Mouse (Mus musculus) kidney, embryonic 16.5 days (tissue): ENCODE measurements at regions not wholly inside any gene's neighbourhood (a gene's known extent, or its start where the extent isn't known, plus 50 kb on each side); places are given as distances from the start of the nearest gene placed in this dataset.

Source experiments
- ATAC-seq: fragments of 200-750 bp; cut with Nextera tagmentation; 2 replicates; pipeline ENCODE4 v1.8.0; 2017; ENCODE audit warnings: moderate TSS enrichment; ENCODE audit not compliant: low FRiP score, low TSS enrichment
- H3K27ac ChIP-seq: fragments of 300-500 bp; sonication (generic); 2 replicates; pipeline ENCODE4 v1.5.1; 2014; ENCODE audit warnings: low read length
- H3K27me3 ChIP-seq: fragments of 300-500 bp; sonication (generic); 2 replicates; pipeline ENCODE4 v1.6.1; 2014; ENCODE audit warnings: low read length, control low read depth, mixed read lengths; ENCODE audit not compliant: insufficient read depth
- H3K36me3 ChIP-seq: fragments of 300-500 bp; sonication (generic); 2 replicates; pipeline ENCODE4 v1.6.1; 2014; ENCODE audit warnings: low read length, control low read depth, mixed read lengths; ENCODE audit not compliant: insufficient read depth
- H3K4me1 ChIP-seq: fragments of 300-500 bp; sonication (generic); 2 replicates; pipeline ENCODE4 v1.6.1; 2014; ENCODE audit warnings: low read length, control low read depth, mixed read lengths; ENCODE audit not compliant: insufficient read depth
- H3K4me2 ChIP-seq: fragments of 300-500 bp; sonication (generic); replicated peaks from 2 replicates; pipeline ENCODE4 v1.6.1; 2014; ENCODE audit warnings: low read depth, low read length
- H3K4me3 ChIP-seq: fragments of 300-500 bp; sonication (generic); 2 replicates; pipeline ENCODE4 v1.5.1; 2014; ENCODE audit warnings: mild to moderate bottlenecking, low read length
- H3K9ac ChIP-seq: fragments of 300-500 bp; sonication (generic); replicated peaks from 2 replicates; pipeline ENCODE4 v1.6.1; 2014; ENCODE audit warnings: low read length
- H3K9me3 ChIP-seq: fragments of 300-500 bp; sonication (generic); 2 replicates; pipeline ENCODE4 v1.6.1; 2016; ENCODE audit warnings: low read length, control low read depth
- WGBS: fragments of 180-500 bp; shearing (Covaris S2); extraction: QIAGEN DNeasy Blood & Tissue Kit; methylation state at CpG from one replicate; pipeline ENCODE4 v1.1.7; 2014; 5-methylcytosine and 5-hydroxymethylcytosine counted together

- H3K9me3 ChIP-seq = no peaks in the 10 kb centered on the region
- no peak overlapping the region for H3K9ac ChIP-seq
- WGBS = 61% methylated on average over 7 of the region's 7 CpGs
- no peaks in the 10 kb centered on the region for H3K27me3 ChIP-seq
- ATAC-seq = no peak
- no peak overlapping the region for H3K4me3 ChIP-seq
- no peaks in the 10 kb centered on the region for H3K4me1 ChIP-seq
- no peak overlapping the region for H3K4me2 ChIP-seq
- H3K36me3 ChIP-seq = no peaks in the 10 kb centered on the region
- H3K27ac ChIP-seq = no peak overlapping the region
Measured at GRCm38 (mm10) chr11:39524866-39525649, 1169.9 kb downstream of the Mat2b start.

GRCm38 (mm10) chr11:39495253-39495652, 1199.8 kb downstream of the Mat2b start:
- 78% methylated on average over 4 of the region's 4 CpGs for WGBS
- Histone ChIP-seq H3K4me3 (no peak overlapping the region), H3K4me1 (no peaks in the 10 kb centered on the region), H3K27me3 (no peaks in the 10 kb centered on the region), H3K27ac (no peak overlapping the region), H3K4me2 (no peak overlapping the region), H3K9me3 (no peaks in the 10 kb centered on the region), H3K36me3 (no peaks in the 10 kb centered on the region), H3K9ac (no peak overlapping the region)
- ATAC-seq = no peak

- H3K4me1 ChIP-seq = no peaks in the 10 kb centered on the region
- no peak overlapping the region for H3K9ac ChIP-seq
- no peak overlapping the region for H3K4me3 ChIP-seq
- H3K9me3 ChIP-seq = no peaks in the 10 kb centered on the region
- H3K36me3 ChIP-seq = no peaks in the 10 kb centered on the region
- H3K27ac ChIP-seq = no peak overlapping the region
- 76% methylated on average over 8 of the region's 8 CpGs for WGBS
- no peaks in the 10 kb centered on the region for H3K27me3 ChIP-seq
- H3K4me2 ChIP-seq = no peak overlapping the region
- ATAC-seq = no peak
Measured at GRCm38 (mm10) chr11:39477136-39477535, 1217.9 kb downstream of the Mat2b start.

- H3K4me2 ChIP-seq = no peak overlapping the region
- WGBS = 58% methylated on average over 5 of the region's 5 CpGs
- no peak overlapping the region for H3K27ac ChIP-seq
- no peaks in the 10 kb centered on the region for H3K36me3 ChIP-seq
- ATAC-seq = no peak
- H3K4me1 ChIP-seq = 0 out of 2 replicates have a peak, but pooled peaks cover 2% of the 10 kb centered on the region
- no peak overlapping the region for H3K9ac ChIP-seq
- no peaks in the 10 kb centered on the region for H3K27me3 ChIP-seq
- H3K4me3 ChIP-seq = no peak overlapping the region
- H3K9me3 ChIP-seq = 0 out of 2 replicates have a peak, but pooled peaks cover 2% of the 10 kb centered on the region
Measured at GRCm38 (mm10) chr11:39453329-39453952, 1241.6 kb downstream of the Mat2b start.

GRCm38 (mm10) chr11:39446374-39446773, 1248.6 kb downstream of the Mat2b start:
- 77% methylated on average over 2 of the region's 2 CpGs for WGBS
- no peak for ATAC-seq
- Histone ChIP-seq H3K27ac (no peak overlapping the region), H3K4me1 (no peaks in the 10 kb centered on the region), H3K27me3 (no peaks in the 10 kb centered on the region), H3K36me3 (no peaks in the 10 kb centered on the region), H3K9ac (no peak overlapping the region), H3K9me3 (0 out of 2 replicates have a peak, but pooled peaks cover 2% of the 10 kb centered on the region), H3K4me2 (no peak overlapping the region), H3K4me3 (no peak overlapping the region)

- no peak for ATAC-seq
- Histone ChIP-seq H3K9ac (no peak overlapping the region), H3K9me3 (no peaks in the 10 kb centered on the region), H3K27ac (no peak overlapping the region), H3K27me3 (no peaks in the 10 kb centered on the region), H3K36me3 (no peaks in the 10 kb centered on the region), H3K4me2 (no peak overlapping the region), H3K4me3 (no peak overlapping the region), H3K4me1 (no peaks in the 10 kb centered on the region)
- 91% methylated on average over 2 of the region's 2 CpGs for WGBS
Measured at GRCm38 (mm10) chr11:39411691-39412090, 1283.3 kb downstream of the Mat2b start.

- Histone ChIP-seq H3K27ac (no peak overlapping the region), H3K9ac (no peak overlapping the region), H3K36me3 (no peaks in the 10 kb centered on the region), H3K9me3 (no peaks in the 10 kb centered on the region), H3K27me3 (no peaks in the 10 kb centered on the region), H3K4me3 (no peak overlapping the region), H3K4me1 (no peaks in the 10 kb centered on the region), H3K4me2 (no peak overlapping the region)
- WGBS = 91% methylated on average over 2 of the region's 2 CpGs
- no peak for ATAC-seq
Measured at GRCm38 (mm10) chr11:39411182-39411581, 1283.8 kb downstream of the Mat2b start.

- no peaks in the 10 kb centered on the region for H3K36me3 ChIP-seq
- no peak overlapping the region for H3K9ac ChIP-seq
- no peaks in the 10 kb centered on the region for H3K4me1 ChIP-seq
- no peaks in the 10 kb centered on the region for H3K27me3 ChIP-seq
- H3K9me3 ChIP-seq = no peaks in the 10 kb centered on the region
- ATAC-seq = no peak
- H3K4me2 ChIP-seq = no peak overlapping the region
- H3K4me3 ChIP-seq = no peak overlapping the region
- H3K27ac ChIP-seq = no peak overlapping the region
Measured at GRCm38 (mm10) chr11:39364827-39365226, 1330.2 kb downstream of the Mat2b start.

- ATAC-seq = no peak
- Histone ChIP-seq H3K4me1 (no peaks in the 10 kb centered on the region), H3K4me3 (no peak overlapping the region), H3K27ac (no peak overlapping the region), H3K27me3 (no peaks in the 10 kb centered on the region), H3K9ac (no peak overlapping the region), H3K9me3 (no peaks in the 10 kb centered on the region), H3K36me3 (no peaks in the 10 kb centered on the region), H3K4me2 (no peak overlapping the region)
- 22% methylated on average over 1 of the region's 1 CpGs for WGBS
Measured at GRCm38 (mm10) chr11:39350616-39351015, 1344.4 kb downstream of the Mat2b start.
